Mouse (Mus musculus): Measurements from ENCODE around the gene Olfr206. TPM values are rescaled to one million over a fixed set of nuclear protein-coding genes. Genes with fewer than 3 reads are reported as not detected.

The Olfr206 gene
- not detected for polyA plus RNA-seq (2015; fragmentation: Illumina TruSeq; extraction: RNeasy Lipid Tissue Mini Kit (QIAGEN cat#74804); ENCODE audit: low read depth, low replicate concordance)

GRCm38 (mm10) chr16:59349146-59349545 is at the start of gene Olfr206:
TSS of gene Olfr206 (minus strand) at chr16:59349246.

GRCm38 (mm10) chr16:59363893-59364292 is 14.8 kb upstream of the Olfr206 start, which contains the start of gene Olfr209:
TSS of gene Olfr209 (minus strand) at chr16:59363993.

GRCm38 (mm10) chr16:59331038-59331437 is 18.0 kb downstream of the Olfr206 start, which contains the start of gene Olfr205:
TSS of gene Olfr205 (minus strand) at chr16:59331138.

GRCm38 (mm10) chr16:59318148-59318547 is 30.9 kb downstream of the Olfr206 start, which contains the start of gene Olfr204:
TSS of gene Olfr204 (minus strand) at chr16:59318248.

GRCm38 (mm10) chr16:59298581-59298980 is 50.5 kb downstream of the Olfr206 start, which contains the start of gene Olfr203:
TSS of gene Olfr203 (plus strand) at chr16:59298881.

Other genes starting within 250 kb of the Olfr206 start
- gene Olfr193, start 237.4 kb downstream of the Olfr206 start, polyA plus RNA-seq (2015; fragmentation: Illumina TruSeq; extraction: RNeasy Lipid Tissue Mini Kit (QIAGEN cat#74804); ENCODE audit: low read depth, low replicate concordance): not detected
- gene Olfr194, start 228.2 kb downstream of the Olfr206 start, polyA plus RNA-seq (2015; fragmentation: Illumina TruSeq; extraction: RNeasy Lipid Tissue Mini Kit (QIAGEN cat#74804); ENCODE audit: low read depth, low replicate concordance): not detected
- not detected for gene Olfr195, start 202.2 kb downstream of the Olfr206 start, polyA plus RNA-seq (2015; fragmentation: Illumina TruSeq; extraction: RNeasy Lipid Tissue Mini Kit (QIAGEN cat#74804); ENCODE audit: low read depth, low replicate concordance)
- gene Olfr196, start 178.8 kb downstream of the Olfr206 start, polyA plus RNA-seq (2015; fragmentation: Illumina TruSeq; extraction: RNeasy Lipid Tissue Mini Kit (QIAGEN cat#74804); ENCODE audit: low read depth, low replicate concordance): not detected
- not detected for gene Olfr198, start 145.7 kb downstream of the Olfr206 start, polyA plus RNA-seq (2015; fragmentation: Illumina TruSeq; extraction: RNeasy Lipid Tissue Mini Kit (QIAGEN cat#74804); ENCODE audit: low read depth, low replicate concordance)
- not detected for gene Olfr199, start 129.5 kb downstream of the Olfr206 start, polyA plus RNA-seq (2015; fragmentation: Illumina TruSeq; extraction: RNeasy Lipid Tissue Mini Kit (QIAGEN cat#74804); ENCODE audit: low read depth, low replicate concordance)
- gene Olfr201, start 76.6 kb downstream of the Olfr206 start, polyA plus RNA-seq (2015; fragmentation: Illumina TruSeq; extraction: RNeasy Lipid Tissue Mini Kit (QIAGEN cat#74804); ENCODE audit: low read depth, low replicate concordance): not detected
- not detected for gene Olfr202, start 62.5 kb downstream of the Olfr206 start, polyA plus RNA-seq (2015; fragmentation: Illumina TruSeq; extraction: RNeasy Lipid Tissue Mini Kit (QIAGEN cat#74804); ENCODE audit: low read depth, low replicate concordance)
- gene Olfr203, start 50.4 kb downstream of the Olfr206 start, polyA plus RNA-seq (2015; fragmentation: Illumina TruSeq; extraction: RNeasy Lipid Tissue Mini Kit (QIAGEN cat#74804); ENCODE audit: low read depth, low replicate concordance): not detected
- not detected for gene Olfr204, start 31.0 kb downstream of the Olfr206 start, polyA plus RNA-seq (2015; fragmentation: Illumina TruSeq; extraction: RNeasy Lipid Tissue Mini Kit (QIAGEN cat#74804); ENCODE audit: low read depth, low replicate concordance)
- gene Olfr205, start 18.1 kb downstream of the Olfr206 start, polyA plus RNA-seq (2015; fragmentation: Illumina TruSeq; extraction: RNeasy Lipid Tissue Mini Kit (QIAGEN cat#74804); ENCODE audit: low read depth, low replicate concordance): not detected
- gene Olfr209, start 14.7 kb upstream of the Olfr206 start, polyA plus RNA-seq (2015; fragmentation: Illumina TruSeq; extraction: RNeasy Lipid Tissue Mini Kit (QIAGEN cat#74804); ENCODE audit: low read depth, low replicate concordance): not detected
- not detected for gene Gabrr3, start 58.1 kb upstream of the Olfr206 start, polyA plus RNA-seq (2015; fragmentation: Illumina TruSeq; extraction: RNeasy Lipid Tissue Mini Kit (QIAGEN cat#74804); ENCODE audit: low read depth, low replicate concordance)
- gene Riox2, start 122.5 kb upstream of the Olfr206 start, polyA plus RNA-seq (2015; fragmentation: Illumina TruSeq; extraction: RNeasy Lipid Tissue Mini Kit (QIAGEN cat#74804); ENCODE audit: low read depth, low replicate concordance): 14.5 TPM